Mouse (Mus musculus): Measurements from ENCODE around the gene Ptafr. TPM values are rescaled to one million over a fixed set of nuclear protein-coding genes. Genes with fewer than 3 reads are reported as not detected.
"Not testable (repeated sequence)": the region's sequence is repeated elsewhere in the genome, so short reads cannot be mapped to it uniquely, and the experiment has no call there.

Gene Ptafr
- polyA plus RNA-seq, 1 experiment from 2014 or later, result 1.7 TPM

DNA sequence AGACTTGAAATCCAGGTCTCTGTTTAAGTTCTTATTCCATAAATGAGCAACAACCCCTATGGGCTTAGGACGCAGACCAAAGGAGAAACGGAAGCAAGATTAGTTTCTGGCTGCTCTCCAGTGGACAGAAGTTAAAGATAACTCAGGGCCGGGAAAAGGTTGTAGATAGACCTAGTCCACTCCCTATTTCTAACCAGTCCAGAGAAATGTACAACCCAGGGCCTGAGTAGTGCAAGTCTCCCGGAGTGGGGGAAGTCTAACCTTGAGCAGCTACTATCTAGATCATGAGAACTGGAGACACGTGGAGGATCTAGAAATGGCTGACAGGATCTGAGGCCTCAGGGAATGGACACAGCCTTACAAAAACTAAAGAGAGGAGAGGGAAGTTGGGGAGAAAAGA is 31.4 kb upstream of the Ptafr start:
- peak; percentile 33; the same call in 1 of the 2 replicates for ATAC-seq (ENCODE audit: insufficient read depth, low FRiP score, low read depth)
- 1% methylated on average over 5 of the region's 5 CpGs for WGBS
- peak overlapping the region; percentile 60 for H3K4me3 ChIP-seq (replicated peaks)

GRCm38 (mm10) chr4:132532981-132533916 is 30.6 kb upstream of the Ptafr start, which contains the start of gene Atpif1:
TSS of gene Atpif1 (minus strand) at chr4:132533659.
- H3K9me3 ChIP-seq, result no peaks in the 10 kb centered on the region
- peak within 1 kb of the TSS; percentile 62 for H3K9ac ChIP-seq
- WGBS, result under 1% methylated on average over 63 of the region's 63 CpGs
- peak within 1 kb of the TSS; percentile 60 for H3K4me3 ChIP-seq (replicated peaks)
- H3K36me3 ChIP-seq, result peaks cover 11% of the 10 kb centered on the region; the same call in 1 of the 2 replicates
- H3K27me3 ChIP-seq (replicated peaks), result no peaks in the 10 kb centered on the region
- peak; percentile 86 for ATAC-seq (ENCODE audit: insufficient read depth, low FRiP score, low read depth)
- peak within 1 kb of the TSS; percentile 95 for H3K27ac ChIP-seq
- peak within 1 kb of the TSS; percentile 81 for H3K4me2 ChIP-seq
- peaks cover 12% of the 10 kb centered on the region for H3K4me1 ChIP-seq

More for the DNA sequence above, 31.4 kb upstream of the Ptafr start:
- Histone ChIP-seq H3K9ac (peak overlapping the region; percentile 62), H3K36me3 (peaks cover 10% of the 10 kb centered on the region; the same call in 1 of the 2 replicates), H3K27ac (peak overlapping the region; percentile 95), H3K9me3 (no peaks in the 10 kb centered on the region), H3K4me1 (peaks cover 12% of the 10 kb centered on the region), H3K4me2 (peak overlapping the region; percentile 81), H3K27me3 (replicated peaks) (no peaks in the 10 kb centered on the region)

DNA sequence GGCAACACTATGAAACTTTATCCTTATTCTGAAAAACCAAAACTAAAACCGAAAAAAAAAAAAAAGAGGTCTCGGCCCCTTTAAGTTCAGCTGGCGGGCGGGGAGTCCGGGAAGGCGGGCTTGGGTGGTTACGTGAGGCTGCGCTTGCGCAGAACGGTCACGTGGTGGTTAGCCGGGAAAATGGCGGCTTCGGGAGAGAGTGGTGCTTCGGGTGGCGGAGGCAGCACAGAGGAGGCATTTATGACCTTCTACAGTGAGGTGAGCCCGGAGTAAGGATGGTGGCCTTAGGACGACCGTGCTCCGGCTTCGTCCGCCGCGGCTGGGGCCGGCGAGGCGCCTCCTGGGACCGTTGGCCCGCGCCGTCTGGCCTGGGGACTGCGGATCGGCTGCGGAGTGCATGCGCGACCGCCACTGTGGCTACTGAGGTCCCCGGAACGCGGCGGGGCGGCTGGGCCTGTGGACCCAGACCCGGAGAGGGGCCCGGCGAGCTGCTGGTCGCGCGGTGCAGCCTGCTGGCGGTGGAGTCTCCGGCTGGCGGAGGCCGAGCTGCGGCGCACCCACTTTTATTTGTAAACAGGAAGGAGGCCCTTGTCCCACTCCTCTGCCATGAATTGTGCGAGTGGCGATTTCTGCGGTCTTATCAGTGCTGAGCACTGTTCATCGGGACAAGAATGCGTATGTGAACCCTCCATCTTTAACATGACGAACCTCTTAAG is 28.3 kb upstream of the Ptafr start, which contains the start of gene Dnajc8:
Gene Dnajc8 (plus strand): TSS at position 145 of the 716 bp plus-strand sequence.
- peak within 1 kb of the TSS; percentile 83 for H3K27ac ChIP-seq
- 0 out of 2 replicates have a peak, but pooled peaks cover 14% of the 10 kb centered on the region for H3K36me3 ChIP-seq
- H3K4me1 ChIP-seq, result peaks cover 12% of the 10 kb centered on the region
- WGBS, result under 1% methylated on average over 60 of the region's 60 CpGs
- H3K9me3 ChIP-seq, result no peaks in the 10 kb centered on the region
- peak; percentile 74 for ATAC-seq (ENCODE audit: insufficient read depth, low FRiP score, low read depth)
- H3K4me3 ChIP-seq (replicated peaks), result peak within 1 kb of the TSS; percentile 100
- peak within 1 kb of the TSS; percentile 100 for H3K9ac ChIP-seq
- H3K27me3 ChIP-seq (replicated peaks), result no peaks in the 10 kb centered on the region
- peak within 1 kb of the TSS; percentile 81 for H3K4me2 ChIP-seq

- no peak overlapping the region for H3K4me2 ChIP-seq
- H3K27ac ChIP-seq, result no peak overlapping the region
- no peak overlapping the region for H3K9ac ChIP-seq
- H3K4me3 ChIP-seq (replicated peaks), result no peak overlapping the region
- no peaks in the 10 kb centered on the region for H3K9me3 ChIP-seq
- H3K36me3 ChIP-seq, result peaks cover 42% of the 10 kb centered on the region
- no peaks in the 10 kb centered on the region for H3K27me3 ChIP-seq (replicated peaks)
- WGBS, result 96% methylated on average over 5 of the region's 5 CpGs
- peaks cover 12% of the 10 kb centered on the region; the same call in 1 of the 2 replicates for H3K4me1 ChIP-seq
- ATAC-seq (ENCODE audit: insufficient read depth, low FRiP score, low read depth), result no peak
These were observed 24.4 kb upstream of the Ptafr start for GRCm38 (mm10) chr4:132539481-132539880.

DNA sequence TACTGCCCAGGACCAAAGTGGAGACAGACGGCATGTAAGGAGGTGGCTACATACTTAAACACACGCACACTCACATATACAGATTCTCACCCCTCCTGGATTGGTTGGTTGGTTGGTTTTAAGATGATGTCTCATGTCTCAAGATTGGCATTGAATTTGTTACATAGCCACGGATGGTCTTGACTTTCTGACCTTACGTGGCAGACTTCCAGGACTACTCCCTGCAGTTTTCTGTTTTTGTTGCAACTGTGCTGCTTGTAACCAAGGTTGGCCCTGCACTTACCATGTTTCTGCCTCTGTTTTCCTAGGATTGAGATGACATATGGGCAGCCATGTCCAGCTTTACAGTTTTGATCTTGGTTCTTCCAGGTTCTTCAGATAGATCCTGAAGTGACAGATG is 22.5 kb upstream of the Ptafr start:
- H3K9me3 ChIP-seq, result no peaks in the 10 kb centered on the region
- peaks cover 8% of the 10 kb centered on the region; the same call in 1 of the 2 replicates for H3K4me1 ChIP-seq
- no peaks in the 10 kb centered on the region for H3K27me3 ChIP-seq (replicated peaks)
- no peak overlapping the region for H3K9ac ChIP-seq
- WGBS, result 84% methylated on average over 4 of the region's 4 CpGs
- no peak overlapping the region for H3K4me2 ChIP-seq
- peaks cover 53% of the 10 kb centered on the region for H3K36me3 ChIP-seq
- H3K27ac ChIP-seq, result no peak overlapping the region
- H3K4me3 ChIP-seq (replicated peaks), result no peak overlapping the region
- ATAC-seq (ENCODE audit: insufficient read depth, low FRiP score, low read depth), result no peak

- no peak for ATAC-seq (ENCODE audit: insufficient read depth, low FRiP score, low read depth)
- Histone ChIP-seq H3K9me3 (no peaks in the 10 kb centered on the region), H3K9ac (no peak overlapping the region), H3K27ac (no peak overlapping the region), H3K4me3 (replicated peaks) (no peak overlapping the region), H3K36me3 (peaks cover 61% of the 10 kb centered on the region), H3K4me1 (no peaks in the 10 kb centered on the region), H3K4me2 (no peak overlapping the region), H3K27me3 (replicated peaks) (no peaks in the 10 kb centered on the region)
- WGBS, result 55% methylated on average over 1 of the region's 1 CpGs
These were observed 21.1 kb upstream of the Ptafr start for GRCm38 (mm10) chr4:132542724-132543123.

DNA sequence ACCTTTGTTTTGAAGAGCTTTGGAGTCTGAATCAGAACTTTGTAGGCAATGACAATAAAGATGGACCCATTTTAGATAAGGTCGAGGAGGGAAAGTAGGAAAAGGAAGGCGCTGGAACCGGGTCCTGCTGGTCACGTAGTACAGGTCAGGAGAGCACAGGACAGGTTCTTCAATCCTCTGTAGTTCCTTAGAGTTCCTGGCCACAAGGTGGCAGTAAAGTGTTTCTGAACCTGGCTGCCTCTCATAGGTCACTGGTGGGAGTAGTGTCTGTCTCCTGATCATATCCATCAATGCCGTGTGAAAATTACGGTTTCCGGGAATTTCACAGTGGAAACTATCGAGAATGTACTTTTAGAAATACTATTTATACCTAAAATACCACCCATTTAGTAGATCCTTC is 18.0 kb upstream of the Ptafr start:
- peaks cover 64% of the 10 kb centered on the region for H3K36me3 ChIP-seq
- H3K27ac ChIP-seq, result no peak overlapping the region
- no peak overlapping the region for H3K9ac ChIP-seq
- H3K4me2 ChIP-seq, result no peak overlapping the region
- no peaks in the 10 kb centered on the region for H3K4me1 ChIP-seq
- H3K9me3 ChIP-seq, result no peaks in the 10 kb centered on the region
- H3K27me3 ChIP-seq (replicated peaks), result no peaks in the 10 kb centered on the region
- no peak overlapping the region for H3K4me3 ChIP-seq (replicated peaks)
- no peak for ATAC-seq (ENCODE audit: insufficient read depth, low FRiP score, low read depth)
- 22% methylated on average over 8 of the region's 8 CpGs for WGBS

DNA sequence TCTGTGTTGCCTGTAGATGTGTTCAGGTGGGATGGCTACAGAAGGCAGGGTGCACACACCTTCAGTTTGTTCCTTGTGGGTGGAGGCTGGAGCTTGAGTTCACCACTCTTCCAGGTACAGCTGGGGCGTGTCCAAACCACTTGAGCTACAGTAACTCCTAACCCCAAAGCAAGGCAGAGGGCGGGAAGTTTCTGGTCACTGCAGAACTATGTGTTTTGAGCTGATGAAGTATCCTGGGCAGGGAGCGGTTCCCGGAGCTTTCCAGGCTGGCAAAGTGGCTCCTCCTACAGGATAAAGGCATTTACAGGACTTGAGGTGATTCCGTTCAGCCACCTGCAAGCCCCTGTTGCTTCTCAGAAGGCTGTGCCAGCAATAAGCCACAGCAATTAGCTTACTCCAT is 9.6 kb upstream of the Ptafr start:
- H3K36me3 ChIP-seq, result peaks cover 34% of the 10 kb centered on the region
- peak overlapping the region; percentile 36; the same call in 1 of the 2 replicates for H3K27ac ChIP-seq
- WGBS, result 68% methylated on average over 5 of the region's 5 CpGs
- H3K4me3 ChIP-seq (replicated peaks), result no peak overlapping the region
- no peaks in the 10 kb centered on the region for H3K4me1 ChIP-seq
- ATAC-seq (ENCODE audit: insufficient read depth, low FRiP score, low read depth), result no peak
- H3K9me3 ChIP-seq, result no peaks in the 10 kb centered on the region
- H3K9ac ChIP-seq, result no peak overlapping the region
- no peaks in the 10 kb centered on the region for H3K27me3 ChIP-seq (replicated peaks)
- H3K4me2 ChIP-seq, result no peak overlapping the region

- H3K4me1 ChIP-seq, result no peaks in the 10 kb centered on the region
These were observed 9.2 kb upstream of the Ptafr start for GRCm38 (mm10) chr4:132554653-132555052.

DNA sequence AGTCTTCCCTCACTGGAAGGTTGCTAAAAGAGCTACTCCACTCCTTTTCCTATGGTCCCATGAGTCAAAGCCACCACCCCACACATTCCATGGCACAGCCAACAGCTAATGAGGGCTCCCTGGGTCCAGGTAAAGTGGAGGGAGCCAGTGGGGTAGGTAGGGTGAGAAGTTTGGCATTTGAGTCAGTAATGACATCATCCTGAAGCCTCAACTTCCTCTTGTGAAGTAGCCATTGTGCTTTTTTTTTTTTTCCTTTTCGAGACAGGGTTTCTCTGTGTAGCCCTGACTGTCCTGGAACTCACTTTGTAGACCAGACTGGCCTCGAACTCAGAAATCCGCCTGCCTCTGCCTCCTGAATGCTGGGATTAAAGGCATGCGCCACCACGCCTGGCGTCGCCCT is 8.3 kb upstream of the Ptafr start:
- not testable (repeated sequence) for H3K27me3 ChIP-seq (replicated peaks); H3K4me3 ChIP-seq (replicated peaks); H3K9me3 ChIP-seq; H3K4me2 ChIP-seq; H3K27ac ChIP-seq; H3K9ac ChIP-seq; ATAC-seq (ENCODE audit: insufficient read depth, low FRiP score, low read depth); H3K4me1 ChIP-seq
- WGBS, result 88% methylated on average over 7 of the region's 7 CpGs
- peaks cover 23% of the 10 kb centered on the region for H3K36me3 ChIP-seq

More at GRCm38 (mm10) chr4:132554653-132555052, 9.2 kb upstream of the Ptafr start:
- Histone ChIP-seq H3K36me3 (peaks cover 30% of the 10 kb centered on the region), H3K27me3 (replicated peaks) (no peaks in the 10 kb centered on the region), H3K27ac (peak overlapping the region; percentile 36; the same call in 1 of the 2 replicates), H3K9ac (no peak overlapping the region), H3K4me3 (replicated peaks) (no peak overlapping the region), H3K4me2 (no peak overlapping the region), H3K9me3 (no peaks in the 10 kb centered on the region)
- no peak for ATAC-seq (ENCODE audit: insufficient read depth, low FRiP score, low read depth)
- 73% methylated on average over 8 of the region's 8 CpGs for WGBS

GRCm38 (mm10) chr4:132563261-132563660 is 606 bp upstream of the Ptafr start:
- Histone ChIP-seq H3K27ac (no peak overlapping the region), H3K9ac (no peak overlapping the region), H3K27me3 (replicated peaks) (no peaks in the 10 kb centered on the region), H3K9me3 (no peaks in the 10 kb centered on the region), H3K4me1 (peaks cover 5% of the 10 kb centered on the region; the same call in 1 of the 2 replicates), H3K4me2 (no peak overlapping the region), H3K36me3 (no peaks in the 10 kb centered on the region), H3K4me3 (replicated peaks) (no peak overlapping the region)
- 72% methylated on average over 3 of the region's 3 CpGs for WGBS
- no peak for ATAC-seq (ENCODE audit: insufficient read depth, low FRiP score, low read depth)

Data from stomach, embryonic 15.5 days (tissue).